Mouse (Mus musculus) megakaryocyte, embryonic 14.5 days (primary cell): ENCODE data around the gene Kctd12b.

Experiments used
- FLI1 ChIP-seq: IDR thresholded peaks from 2 replicates; pipeline ENCODE4 v1.6.1; 2012; ENCODE audit warnings: low read length, inconsistent platforms, mixed read lengths
- GATA1 ChIP-seq: IDR thresholded peaks from 3 replicates; pipeline ENCODE4 v1.6.1; 2012; ENCODE audit warnings: mixed read lengths, low read length, inconsistent platforms, borderline replicate concordance

DNA sequence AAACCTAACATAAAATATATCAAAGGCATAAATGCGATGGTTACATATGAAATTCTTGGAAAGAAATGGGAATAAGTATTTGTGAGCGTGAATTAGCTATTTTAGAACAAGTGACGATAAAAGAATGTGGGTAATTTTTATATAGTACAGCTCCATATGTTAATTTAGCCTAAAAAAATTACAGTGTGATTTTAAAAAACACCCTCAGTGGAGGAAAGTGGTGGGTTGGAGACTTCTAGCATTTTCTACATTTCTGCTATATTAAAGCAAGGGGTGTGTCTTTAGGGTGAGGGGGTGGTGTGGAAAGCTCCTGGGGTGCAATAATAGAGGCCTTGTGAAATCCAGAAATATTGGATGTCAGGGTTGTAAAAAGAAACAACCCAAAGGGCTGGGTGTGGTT, 46.3 kb upstream of the Kctd12b start:
- TF ChIP-seq FLI1 (no peak), GATA1 (no peak)
